Mouse (Mus musculus): Measurements from ENCODE around the gene Hps1.
"Not testable (repeated sequence)": the region's sequence is repeated elsewhere in the genome, so short reads cannot be mapped to it uniquely, and the experiment has no call there.

Gene Hps1

GRCm38 (mm10) chr19:42779531-42780155 lies at the start of gene Hps1:
Hps1 (minus strand) TSS chr19:42779978.
- peak; percentile 89 for DNase-seq

GRCm38 (mm10) chr19:42829196-42829595 lies 49.4 kb upstream of the Hps1 start:
- no peak for DNase-seq

GRCm38 (mm10) chr19:42827843-42828242 lies 48.1 kb upstream of the Hps1 start:
- DNase-seq: no peak

GRCm38 (mm10) chr19:42820109-42820508 lies 40.3 kb upstream of the Hps1 start:
- DNase-seq: no peak

GRCm38 (mm10) chr19:42817761-42818160 lies 38.0 kb upstream of the Hps1 start:
- DNase-seq: no peak

DNA sequence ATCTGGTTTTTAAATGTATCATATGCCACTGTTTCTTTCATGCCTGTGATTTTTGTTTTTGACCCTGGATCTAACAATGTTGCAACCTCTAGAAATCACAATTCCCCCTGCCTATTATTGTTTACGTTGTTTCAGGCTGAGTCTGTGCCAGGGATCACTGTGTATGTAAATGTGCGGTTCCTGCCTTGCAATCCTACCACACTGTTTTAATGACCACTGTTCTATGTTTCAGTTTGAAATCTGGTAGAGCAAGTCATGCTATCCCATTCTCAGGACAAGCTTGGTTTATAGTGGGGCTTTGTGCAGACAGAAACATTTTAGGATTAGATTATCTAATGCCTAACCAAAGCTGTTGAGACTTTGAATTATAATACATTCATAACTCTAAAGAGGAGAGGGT lies 36.5 kb upstream of the Hps1 start:
- DNase-seq: no peak

DNA sequence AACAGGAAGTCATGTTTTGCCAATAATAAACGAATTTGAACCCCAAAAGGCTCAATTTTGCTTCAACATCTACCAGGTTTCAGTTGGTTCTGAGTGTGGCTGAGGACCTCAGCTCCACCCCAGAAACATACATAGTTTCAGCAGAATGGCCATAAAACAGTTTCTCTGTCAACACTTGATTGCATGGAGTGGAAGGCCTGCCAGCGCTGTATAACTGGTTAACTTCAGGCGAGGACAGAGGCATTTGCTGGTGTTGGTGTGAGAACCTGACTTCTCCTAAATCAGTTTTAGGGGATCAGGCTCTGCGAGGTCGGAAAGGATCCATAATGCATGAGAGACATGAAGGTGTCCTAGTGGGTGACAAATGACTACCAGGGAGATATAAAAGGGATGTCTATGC lies 30.4 kb upstream of the Hps1 start:
- no peak for DNase-seq

GRCm38 (mm10) chr19:42809491-42809890 lies 29.7 kb upstream of the Hps1 start:
- DNase-seq: no peak

- no peak for DNase-seq
These were observed 18.1 kb upstream of the Hps1 start for GRCm38 (mm10) chr19:42797866-42798265.

DNA sequence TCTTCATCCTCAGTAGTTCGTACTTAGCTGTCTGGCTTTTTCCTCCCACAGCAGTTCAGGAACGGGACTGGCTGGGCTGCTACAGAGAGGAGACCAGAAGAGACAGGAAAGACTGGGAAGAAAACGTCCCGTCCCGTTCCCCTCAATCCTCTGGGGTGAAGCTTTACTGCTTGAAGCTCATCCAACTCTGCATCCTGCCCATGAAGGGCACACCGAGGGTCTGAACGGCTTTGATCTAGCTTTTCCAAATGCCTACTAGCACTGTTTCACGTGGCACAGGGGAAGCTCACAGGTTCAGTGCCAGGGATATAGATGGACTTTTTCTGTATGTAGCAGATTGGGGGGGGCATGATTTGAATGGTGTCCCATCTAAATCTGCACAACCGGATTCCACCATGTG lies 16.0 kb upstream of the Hps1 start:
- no peak for DNase-seq

DNA sequence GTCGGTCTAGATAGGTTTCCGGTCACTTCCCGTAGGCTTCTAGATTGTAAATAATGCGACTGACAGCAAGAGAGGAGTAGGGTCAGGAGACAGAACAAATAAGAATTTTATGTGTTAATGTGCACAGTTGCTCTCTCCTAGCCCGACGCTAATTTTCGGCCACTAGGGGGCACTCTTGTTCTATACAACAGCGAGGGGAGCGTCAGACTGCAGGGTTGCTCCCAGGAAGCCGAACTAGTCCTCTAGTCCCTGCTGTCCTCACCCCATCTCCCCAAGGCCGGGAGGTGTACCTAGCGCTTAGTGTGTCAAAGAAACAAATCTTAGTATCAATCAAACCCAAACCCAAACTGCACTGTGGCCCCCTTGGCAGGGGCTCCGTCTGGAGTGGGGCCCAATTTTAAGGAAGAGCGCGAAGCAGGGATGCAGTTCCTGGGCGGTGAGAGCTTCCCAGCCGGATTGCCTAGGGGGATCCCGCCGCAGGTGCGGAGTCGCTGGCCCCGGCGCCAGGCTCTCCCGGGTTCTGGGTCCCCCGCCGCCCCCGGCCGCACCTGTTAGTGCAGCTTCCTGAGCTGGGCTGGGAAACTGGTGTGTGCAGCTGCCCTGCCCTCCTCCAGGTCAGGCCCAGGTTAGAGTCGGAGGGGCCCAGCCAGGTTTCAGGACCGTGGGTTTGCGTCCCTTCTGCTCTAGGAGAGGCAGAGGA lies 15.3 kb upstream of the Hps1 start:
- peak; percentile 91 to 94 for DNase-seq

DNA sequence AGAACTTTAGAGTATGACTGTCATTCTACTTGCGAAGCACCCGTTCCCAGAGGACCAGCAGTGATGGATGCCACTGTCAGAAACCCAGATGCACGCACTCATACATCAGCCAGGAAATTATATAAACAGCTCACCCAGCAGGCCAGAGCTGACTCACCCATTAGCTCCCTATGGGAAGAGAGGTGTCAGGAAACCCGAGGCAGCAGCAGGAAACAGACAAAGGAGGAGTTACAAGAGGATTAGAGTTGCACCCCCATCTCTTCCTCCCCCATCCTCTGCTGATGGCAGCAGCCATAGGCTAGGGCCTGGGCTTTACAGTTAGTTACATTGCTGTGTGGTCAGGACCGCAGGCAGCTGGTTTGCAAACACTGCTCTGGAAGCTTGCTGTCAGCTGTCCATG lies 8.5 kb upstream of the Hps1 start:
- no peak for DNase-seq

GRCm38 (mm10) chr19:42785562-42786220 lies 5.9 kb upstream of the Hps1 start:
- DNase-seq: no peak

GRCm38 (mm10) chr19:42785129-42785528 lies 5.4 kb upstream of the Hps1 start:
- DNase-seq: no peak

DNA sequence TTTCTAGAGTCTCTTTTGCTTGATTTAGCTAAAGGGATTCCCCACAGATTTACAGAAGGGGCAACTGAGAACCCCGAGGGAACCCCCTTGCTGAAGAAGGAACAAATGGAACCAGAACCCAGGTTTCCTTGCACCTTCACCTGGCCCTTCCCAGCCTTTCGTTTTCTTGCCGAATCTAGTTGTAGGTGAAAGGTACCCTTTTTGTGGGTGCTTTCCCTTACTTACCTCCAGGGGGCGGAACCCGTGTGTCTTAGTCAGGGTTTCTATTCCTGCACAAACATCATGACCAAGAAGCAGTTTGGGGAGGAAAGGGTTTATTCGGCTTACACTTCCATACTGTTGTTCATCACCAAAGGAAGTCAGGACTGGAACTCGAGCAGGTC lies 369 bp upstream of the Hps1 start:
- DNase-seq: not testable (repeated sequence)

DNA sequence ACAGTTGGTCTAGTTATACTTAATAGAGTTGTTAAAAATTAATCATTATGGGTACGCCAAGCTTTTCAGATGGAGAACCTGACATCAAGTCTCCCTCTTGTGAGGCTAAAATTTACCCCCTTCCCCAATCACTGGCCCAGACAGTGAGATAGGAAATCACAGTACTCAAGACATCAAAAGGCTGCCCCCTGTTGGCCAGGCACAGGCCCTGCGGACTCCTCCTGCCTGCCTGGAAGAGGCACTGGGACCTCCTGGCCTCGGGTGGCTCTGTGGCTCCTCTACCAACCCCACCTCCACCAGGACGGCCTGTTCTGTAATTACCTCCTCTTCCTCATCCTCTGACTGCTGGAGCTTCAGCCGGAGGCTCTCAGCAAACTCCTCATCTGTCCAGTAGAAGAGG lies 2.0 kb downstream of the Hps1 start:
- peak; percentile 30 to 62 for DNase-seq

DNA sequence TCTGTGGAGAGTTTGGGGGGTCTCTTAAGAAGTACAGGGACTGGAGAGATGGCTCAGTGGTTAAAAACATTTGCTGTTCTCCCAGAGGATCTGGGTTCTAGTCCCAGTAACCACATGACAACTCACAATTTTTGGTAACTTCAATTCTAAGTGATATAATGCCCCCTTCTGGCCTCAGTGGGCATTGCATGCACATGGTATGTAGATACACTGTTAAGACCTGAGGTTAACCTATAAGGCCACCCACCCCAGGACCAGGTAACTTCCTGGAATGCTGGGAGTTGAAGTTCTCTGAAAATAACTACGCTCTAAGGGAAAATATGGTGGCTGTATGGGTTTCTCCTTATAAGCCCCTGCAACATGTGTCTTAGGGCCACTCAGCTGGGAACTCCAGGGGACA lies 3.0 kb downstream of the Hps1 start:
- DNase-seq: peak in 1 of 2 experiments; percentile 33

DNA sequence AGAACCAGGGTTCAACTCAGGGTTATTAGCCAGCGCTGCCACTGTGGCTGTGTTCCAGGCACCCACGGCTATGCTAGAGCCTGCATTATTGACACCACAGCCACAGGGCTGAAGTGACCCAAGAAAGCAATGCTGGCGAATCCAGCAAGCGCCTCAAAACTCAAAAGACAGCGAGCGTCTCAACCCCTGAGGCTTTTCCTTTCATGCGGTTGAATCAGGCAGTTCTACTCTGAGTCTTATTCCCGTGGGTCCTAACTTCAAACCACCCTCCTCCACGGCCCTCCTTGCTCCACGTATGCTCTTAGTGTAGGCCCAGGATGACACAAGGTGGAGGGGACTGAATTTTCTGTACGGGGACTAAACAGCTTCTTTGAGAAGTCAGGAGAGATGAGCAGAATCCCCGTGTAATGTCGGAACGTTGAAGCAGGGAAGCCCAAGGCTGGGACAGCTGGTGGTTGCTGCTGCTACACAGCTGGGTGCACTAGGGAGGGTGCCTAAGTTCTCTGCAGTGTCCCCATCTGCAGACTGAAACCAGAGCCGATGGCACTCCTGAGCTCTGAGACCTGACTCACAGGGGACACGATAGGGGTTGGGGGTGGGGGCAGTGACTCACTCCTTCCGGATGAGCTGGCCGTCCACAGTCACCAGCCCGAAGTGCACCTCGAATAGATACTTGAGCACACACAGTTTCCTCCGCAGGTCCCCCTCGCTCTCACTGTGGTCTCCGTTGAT lies 9.5 kb downstream of the Hps1 start:
- DNase-seq: no peak

- no peak for DNase-seq
These were observed 10.1 kb downstream of the Hps1 start for GRCm38 (mm10) chr19:42769648-42770047.

DNA sequence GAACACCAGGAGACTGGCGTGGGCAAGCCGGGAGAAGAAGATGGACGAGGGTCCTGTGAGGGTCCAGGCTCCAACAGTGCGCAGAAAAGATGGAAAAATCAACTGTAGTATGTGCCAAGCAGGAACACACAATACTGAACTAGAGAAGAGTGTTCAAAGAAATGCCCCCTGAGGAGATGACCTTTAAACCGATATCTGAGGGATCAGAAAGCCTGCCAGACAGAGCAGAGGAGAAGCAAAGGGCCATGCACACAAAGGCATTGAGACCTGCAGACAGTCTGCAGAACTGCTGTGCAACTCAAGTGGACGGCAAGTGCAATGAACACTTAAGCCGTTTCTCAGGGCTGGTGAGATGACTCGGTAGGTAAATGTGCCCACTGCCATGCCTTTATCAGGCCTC lies 12.4 kb downstream of the Hps1 start:
- no peak for DNase-seq

GRCm38 (mm10) chr19:42764398-42764797 lies 15.4 kb downstream of the Hps1 start:
- no peak for DNase-seq

DNA sequence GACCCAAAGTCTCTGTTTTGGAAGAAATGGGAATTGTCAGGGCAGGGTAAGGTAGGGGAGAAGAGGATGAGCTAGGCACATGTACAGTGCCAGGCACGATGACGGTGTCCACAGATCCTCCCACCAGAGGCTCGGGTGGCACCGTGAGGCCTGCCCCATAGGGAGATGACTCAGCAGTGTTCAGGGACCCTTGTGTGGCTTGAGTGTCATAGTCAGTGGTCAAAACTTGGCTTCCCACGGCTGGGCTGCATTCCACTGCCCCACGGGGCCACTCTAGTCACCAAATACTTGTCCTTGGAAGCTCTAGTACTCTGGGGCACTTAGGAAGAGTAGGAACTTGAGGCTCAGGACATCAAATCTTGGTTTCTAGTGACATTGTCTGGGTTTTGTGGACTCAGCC lies 23.1 kb downstream of the Hps1 start:
- no peak for DNase-seq

DNA sequence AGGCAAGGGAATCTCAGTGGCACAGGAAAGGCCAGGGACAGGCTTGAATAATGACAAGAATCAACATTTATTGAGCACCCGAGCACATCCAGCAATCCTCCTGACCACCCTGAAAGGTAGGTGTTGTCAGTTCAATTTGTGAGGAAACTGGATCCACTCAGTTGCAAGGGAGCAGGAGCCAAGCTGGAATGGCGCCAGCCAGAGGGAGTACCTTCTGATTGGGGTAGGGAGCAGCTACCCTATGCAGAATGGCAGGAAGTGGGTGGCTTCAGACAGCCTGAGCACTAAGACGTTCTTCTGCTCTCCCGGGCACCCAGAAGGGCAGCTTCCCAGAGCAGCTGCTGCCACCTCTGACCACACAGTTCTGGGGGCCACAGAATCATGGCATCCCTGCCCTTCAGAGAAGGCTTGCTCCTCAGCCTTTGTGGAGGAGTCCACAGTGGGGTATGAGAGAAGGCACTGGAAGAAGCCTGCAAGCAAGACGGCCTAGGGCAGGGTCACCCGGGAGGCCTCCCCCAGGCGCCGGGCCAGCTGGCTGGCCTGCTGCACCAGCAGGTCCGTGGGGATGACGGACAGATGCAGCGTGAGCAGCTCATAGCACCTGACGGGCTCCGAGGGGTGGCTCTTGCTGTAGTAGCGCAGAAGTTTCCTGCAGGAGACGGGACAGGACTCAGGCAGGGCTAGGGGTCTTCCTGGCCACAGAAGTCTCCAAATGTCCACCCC lies 24.5 kb downstream of the Hps1 start:
- peak in 1 of 2 experiments; percentile 53 for DNase-seq
